Mouse (Mus musculus) heart, postnatal 36 days (tissue): ENCODE results near the gene Itga9. TPM values are rescaled to one million over a fixed set of nuclear protein-coding genes. Genes with fewer than 3 reads are reported as not detected.
A peak's percentile ranks its signal among the peaks of the same experiment; 100 is the strongest.

Experiments used
- DNase-seq, 2 experiments: peaks; one replicate each; pipeline ENCODE4 v3.0.0; 2021 to 2022
- intact Hi-C: fragments of 180-260 bp; cut with DNase I; formaldehyde crosslinking; loops from one replicate; pipeline ENCODE4 v1.15.1; 2025
- total RNA-seq, 2 experiments: library from RNA; stranded (reverse); gene quantifications; 2 replicates each; pipeline ENCODE4 v1.2.3; 2021

Gene Itga9
- total RNA-seq, 2 experiments from 2014 or later, result 49.5 to 60.2 TPM

- intact Hi-C loops, result no loop called here
- DNase-seq, result no peak
These were observed 284.6 kb downstream of the Itga9 start for GRCm38 (mm10) chr9:118891068-118891467.

DNA sequence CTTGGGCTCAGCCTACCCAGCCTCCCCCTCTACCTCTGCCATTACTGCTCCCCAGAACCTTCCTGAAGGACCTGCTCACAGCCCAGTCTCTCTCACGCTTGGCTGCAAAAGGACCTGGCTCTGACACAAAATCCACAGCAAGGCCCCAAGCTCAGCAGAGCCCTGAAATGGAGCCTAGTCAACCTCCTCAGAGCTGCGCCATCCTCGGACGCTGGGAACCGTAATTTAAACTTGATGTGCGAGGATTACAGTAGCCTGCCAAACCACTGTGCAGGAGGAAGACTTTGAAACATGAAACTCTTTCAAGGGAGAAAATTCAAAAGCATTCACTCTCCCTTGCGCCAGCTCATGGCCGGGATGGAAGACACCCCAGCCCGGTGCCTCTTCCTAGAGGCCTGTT is 285.1 kb downstream of the Itga9 start:
- no peak for DNase-seq
- intact Hi-C loops, result no loop called here

GRCm38 (mm10) chr9:118895101-118895500 is 288.6 kb downstream of the Itga9 start:
- intact Hi-C loops, result no loop called here
- DNase-seq, result no peak

DNA sequence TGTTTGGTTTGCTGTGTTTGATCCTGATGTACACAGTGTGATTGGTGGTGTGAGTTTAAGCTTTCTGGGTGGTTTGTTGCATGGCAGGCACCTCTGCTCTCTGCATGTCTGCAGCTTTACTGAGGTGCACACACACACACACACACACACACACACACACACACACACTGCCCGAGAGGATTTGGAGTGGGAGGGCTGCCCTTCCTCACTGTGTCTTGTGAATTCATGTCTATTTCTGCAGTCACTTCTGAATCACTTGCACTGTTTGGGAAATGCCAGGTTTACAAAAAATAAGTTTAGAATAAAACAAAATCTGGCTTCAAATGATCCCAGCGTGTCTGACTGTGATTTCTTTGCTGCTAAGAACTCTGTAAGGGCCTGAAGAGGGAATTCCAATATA is 294.2 kb downstream of the Itga9 start:
- DNase-seq, result no peak
- intact Hi-C loops, result no loop called here

DNA sequence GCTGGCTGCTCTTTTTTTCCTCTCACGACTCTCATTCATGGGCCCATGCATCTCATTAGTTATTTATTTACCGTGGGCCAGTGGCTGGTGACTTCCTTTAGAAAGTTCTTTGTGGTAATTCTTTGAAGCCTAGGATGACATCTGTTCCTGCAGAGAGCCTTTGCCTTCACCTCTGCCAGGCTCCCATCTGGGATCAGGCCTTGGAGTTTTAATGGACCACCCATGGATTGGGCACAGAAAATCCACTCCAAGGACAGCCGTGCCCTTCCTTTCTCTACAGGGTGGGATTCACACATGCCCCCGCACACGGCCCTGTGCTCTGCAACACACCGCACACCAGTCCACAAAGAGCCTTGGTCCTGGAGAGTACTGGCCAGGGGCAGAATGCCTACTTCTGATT is 295.4 kb downstream of the Itga9 start:
- intact Hi-C loops, result no loop called here
- DNase-seq, result no peak

- DNase-seq, result peak; percentile 82 to 85
- intact Hi-C loops, result loop anchor here (1.0 kb wide), 2 partner anchors 302 to 319 kb away; partner anchors contain the start of gene Itga9
These were observed 301.6 kb downstream of the Itga9 start for GRCm38 (mm10) chr9:118907934-118908620.

DNA sequence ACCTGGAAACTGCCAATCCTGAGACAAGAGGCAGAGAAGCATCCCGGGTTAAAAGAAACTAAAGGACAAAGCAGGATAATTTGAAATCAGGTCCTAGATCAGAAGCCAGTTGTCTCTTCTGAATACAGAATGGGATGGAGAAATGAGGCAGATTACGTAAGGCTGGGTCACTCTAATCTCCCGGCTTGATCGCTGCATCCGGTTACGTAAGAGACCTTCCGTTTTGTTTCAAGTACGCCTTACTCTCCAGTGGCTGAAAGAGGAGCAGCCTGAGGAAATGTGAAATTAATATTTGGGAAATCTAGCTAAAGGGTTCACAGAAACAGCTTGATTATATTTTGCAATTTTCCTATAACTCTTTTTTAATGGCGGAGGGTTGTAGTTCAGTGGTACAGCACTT is 306.6 kb downstream of the Itga9 start:
- DNase-seq, result no peak
- intact Hi-C loops, result loop anchor here (10.0 kb wide), 1 partner anchor 982 kb away; the partner anchor contains the start of gene Wdr48

DNA sequence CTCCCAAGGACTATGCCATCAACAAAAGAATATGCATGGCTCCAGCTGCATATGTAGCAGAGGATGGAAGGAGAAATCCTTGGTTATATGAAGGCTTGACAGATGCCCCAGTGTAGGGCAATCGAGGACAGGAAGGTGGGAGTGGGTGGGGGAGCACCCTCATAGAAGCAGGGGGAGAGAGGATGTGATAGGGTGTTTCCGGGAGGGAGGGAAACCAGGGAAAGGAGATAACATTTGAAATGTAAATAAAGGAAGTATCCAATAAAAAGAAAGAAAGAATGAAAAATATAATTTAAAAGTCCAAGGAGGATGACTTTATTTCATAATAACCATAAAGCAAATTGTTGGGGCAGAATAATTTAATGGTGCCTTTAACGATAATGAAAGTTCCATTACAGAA is 307.1 kb downstream of the Itga9 start:
- DNase-seq, result no peak
- intact Hi-C loops, result loop anchor here (10.0 kb wide), 1 partner anchor 981 kb away; the partner anchor contains the start of gene Wdr48

DNA sequence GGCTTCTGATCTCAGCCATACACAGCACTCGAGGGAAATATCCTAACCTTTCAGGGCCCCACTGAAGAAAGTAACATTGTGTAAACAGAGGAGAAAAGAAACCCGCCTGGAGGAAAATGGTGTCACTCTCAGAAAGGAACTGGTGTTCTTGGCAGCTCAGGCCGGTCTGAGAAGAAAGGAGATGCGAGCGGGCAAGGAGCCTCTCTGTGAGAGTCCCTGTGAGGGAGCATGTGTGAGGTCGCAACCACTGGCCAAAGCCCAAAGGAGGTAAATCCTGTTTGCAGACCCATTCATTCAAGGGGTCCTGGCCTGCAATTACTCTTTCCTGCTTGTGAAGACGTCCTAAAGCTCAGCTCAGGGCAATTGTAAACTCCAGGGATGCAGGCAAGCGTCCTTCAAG is 308.1 kb downstream of the Itga9 start:
- intact Hi-C loops, result loop anchor here (10.0 kb wide), 1 partner anchor 980 kb away; the partner anchor contains the start of gene Wdr48
- no peak for DNase-seq

DNA sequence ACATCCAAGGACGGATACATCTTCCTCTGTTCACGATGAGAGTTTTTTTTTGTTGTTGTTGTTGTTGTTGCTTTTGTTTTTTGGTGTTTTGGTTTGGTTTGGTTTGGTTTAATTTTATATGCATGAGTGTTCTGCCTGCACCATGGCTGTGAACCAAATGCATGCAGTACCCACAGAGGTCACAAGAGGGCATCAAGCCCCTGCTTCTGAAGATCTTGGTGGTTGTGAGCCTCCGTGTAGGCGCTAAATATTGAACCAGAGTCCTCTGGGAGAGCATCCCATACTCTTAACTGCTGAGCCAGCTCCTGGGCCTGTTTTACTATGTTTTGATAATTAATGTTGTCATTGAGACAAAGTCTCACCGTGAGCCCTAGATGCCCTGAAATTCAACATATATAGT is 308.8 kb downstream of the Itga9 start:
- intact Hi-C loops, result loop anchor here (10.0 kb wide), 1 partner anchor 980 kb away; the partner anchor contains the start of gene Wdr48
- DNase-seq, result no peak

- no peak for DNase-seq
- intact Hi-C loops, result loop anchor here (1.0 to 10.0 kb wide), 4 partner anchors 110 to 975 kb away; partner anchors contain the start of genes Myd88 and Wdr48
These were observed 313.2 kb downstream of the Itga9 start for GRCm38 (mm10) chr9:118919672-118920186.

DNA sequence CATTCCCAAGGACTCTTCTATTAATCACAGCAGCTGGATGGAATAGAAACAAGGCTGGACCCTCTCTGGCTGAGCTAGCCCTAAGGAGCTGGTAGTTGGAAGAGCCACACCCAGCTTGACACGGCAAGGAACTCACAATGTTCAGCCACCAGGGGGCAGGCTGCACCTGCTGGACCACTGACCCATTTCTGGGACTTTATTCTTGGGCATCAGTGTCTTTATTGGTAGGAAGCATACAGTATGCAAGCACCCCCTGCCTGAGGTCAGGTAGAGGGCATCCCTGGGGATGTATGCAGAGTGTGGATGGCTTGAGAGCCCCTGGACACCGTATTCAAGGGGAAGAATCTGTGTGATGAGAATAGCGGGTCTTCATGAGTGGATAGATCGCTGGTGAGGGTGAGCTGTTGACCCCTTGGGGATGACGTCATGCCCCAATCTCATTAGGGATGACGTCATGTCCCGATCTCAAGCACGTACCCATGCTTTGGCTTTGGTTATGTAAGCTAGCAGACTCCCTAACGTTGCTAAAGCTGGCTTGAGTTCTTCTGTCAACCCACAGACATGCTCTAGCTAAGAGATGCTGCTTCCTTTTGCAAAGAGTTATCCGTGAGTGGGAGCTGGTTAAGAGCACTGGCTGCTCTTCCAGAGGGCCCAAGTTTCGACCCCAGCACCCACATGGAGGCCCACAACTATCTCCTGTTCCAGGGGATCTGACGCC is 314.5 kb downstream of the Itga9 start:
- peak; percentile 85 to 89 for DNase-seq
- intact Hi-C loops, result loop anchor here (1.0 to 10.0 kb wide), 3 partner anchors 108 to 424 kb away; partner anchors contain the start of gene Myd88

GRCm38 (mm10) chr9:118921926-118922325 is 315.4 kb downstream of the Itga9 start:
- DNase-seq, result no peak
- intact Hi-C loops, result loop anchor here (10.0 kb wide), 1 partner anchor 423 kb away; the partner anchor contains the start of gene Myd88

DNA sequence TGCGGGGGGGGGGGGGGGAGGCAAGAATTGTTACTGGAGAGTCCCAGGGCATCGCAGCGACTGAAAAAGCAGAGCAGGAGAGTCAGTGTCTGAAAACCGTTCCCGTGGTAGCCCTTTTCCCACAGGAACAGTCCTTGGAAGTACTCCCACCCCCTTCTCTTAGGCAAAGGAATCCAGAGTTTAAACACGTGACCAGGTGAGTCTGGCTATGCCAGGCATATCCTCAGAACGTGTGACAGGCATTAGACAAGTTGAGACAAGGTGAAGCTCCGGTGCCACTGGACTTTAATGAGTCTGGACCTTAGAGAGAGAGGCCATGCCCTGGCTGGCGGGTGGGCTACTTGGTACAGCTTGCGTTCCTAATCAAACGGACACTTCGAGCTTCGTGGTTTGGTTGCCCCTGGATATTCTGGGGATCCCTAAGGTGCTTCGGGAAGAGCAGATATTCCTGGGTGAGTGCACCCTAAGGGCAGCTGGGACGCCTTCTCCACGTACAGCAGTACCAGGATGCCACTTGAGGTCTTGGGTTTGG is 318.1 kb downstream of the Itga9 start:
- DNase-seq, result no peak
- intact Hi-C loops, result loop anchor here (5.0 to 10.0 kb wide), 2 partner anchors 58 to 420 kb away; partner anchors contain the start of gene Myd88

DNA sequence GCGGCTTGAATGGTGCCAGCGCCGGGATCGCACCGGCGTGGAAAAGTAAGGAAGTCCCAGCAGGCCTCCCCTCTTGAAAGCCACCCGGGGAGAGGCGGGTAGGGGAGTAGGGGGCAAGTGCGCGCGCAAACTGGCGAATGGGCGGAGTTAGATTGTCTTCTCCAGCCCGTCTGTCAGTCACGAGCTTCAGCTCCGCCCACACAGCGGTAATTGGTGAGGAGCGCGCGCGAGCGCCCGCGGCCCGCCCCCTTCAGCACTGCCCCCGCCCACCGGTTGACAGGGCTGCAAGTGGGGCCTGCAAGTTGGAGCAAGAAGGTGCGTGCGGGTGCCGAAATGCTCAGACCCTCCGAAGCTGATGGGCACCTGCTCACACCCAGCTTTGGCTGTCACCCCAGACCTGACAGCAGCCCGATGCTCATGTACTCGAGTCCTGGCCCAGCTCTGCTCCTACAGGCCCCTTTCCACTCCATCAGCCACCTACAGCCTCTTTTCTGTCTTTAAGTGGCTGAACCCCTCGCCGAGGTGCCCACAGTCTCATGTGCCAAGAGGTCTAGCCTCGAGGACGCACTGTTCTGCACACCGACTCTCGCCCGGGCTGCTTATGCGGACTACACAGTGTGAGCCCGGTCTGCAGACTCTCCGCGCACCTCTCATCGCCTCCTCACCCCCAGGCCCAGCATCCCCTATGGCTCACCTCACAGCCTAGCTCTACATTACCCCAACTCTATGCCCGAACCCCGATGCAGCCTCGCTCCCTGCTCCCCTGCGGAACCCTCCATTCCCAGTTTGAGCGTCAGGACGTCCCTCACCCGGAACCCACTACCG is 319.0 kb downstream of the Itga9 start:
- DNase-seq, result peak; percentile 94 to 95
- intact Hi-C loops, result loop anchor here (5.0 to 10.0 kb wide), 2 partner anchors 57 to 419 kb away; partner anchors contain the start of gene Myd88

DNA sequence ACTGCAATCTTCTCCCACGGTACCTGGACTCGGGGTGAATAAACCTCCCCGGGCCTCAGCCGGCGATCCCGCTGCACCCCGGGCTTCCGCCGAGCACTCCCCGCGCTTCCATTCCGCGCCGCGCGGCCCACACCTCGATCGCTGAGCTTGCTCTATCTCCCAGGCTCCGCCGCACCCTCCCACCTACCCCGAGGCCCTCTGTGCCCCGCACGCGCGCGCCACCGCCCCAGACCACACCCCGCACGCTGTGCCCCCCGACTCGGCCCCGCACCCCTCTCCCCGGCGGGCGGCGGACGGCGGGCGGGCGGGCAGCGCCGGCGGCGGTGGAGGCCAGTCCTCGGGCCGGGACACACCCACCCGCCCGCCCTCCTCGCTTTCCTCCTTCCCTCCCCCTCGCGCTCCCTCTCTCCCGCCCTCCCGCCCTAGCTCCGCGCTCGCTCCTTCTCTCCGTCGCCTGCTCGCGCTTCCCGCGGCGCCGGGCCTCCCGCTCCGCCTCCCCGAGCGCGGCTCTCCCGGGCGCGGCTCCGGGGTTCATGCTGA is 319.7 kb downstream of the Itga9 start, which contains the start of gene Ctdspl:
Ctdspl (plus strand) TSS at position 343 of the 540 bp plus-strand sequence.
- peak; percentile 53 to 73 for DNase-seq
- intact Hi-C loops, result loop anchor here (5.0 to 10.0 kb wide), 2 partner anchors 56 to 419 kb away; partner anchors contain the start of gene Myd88

DNA sequence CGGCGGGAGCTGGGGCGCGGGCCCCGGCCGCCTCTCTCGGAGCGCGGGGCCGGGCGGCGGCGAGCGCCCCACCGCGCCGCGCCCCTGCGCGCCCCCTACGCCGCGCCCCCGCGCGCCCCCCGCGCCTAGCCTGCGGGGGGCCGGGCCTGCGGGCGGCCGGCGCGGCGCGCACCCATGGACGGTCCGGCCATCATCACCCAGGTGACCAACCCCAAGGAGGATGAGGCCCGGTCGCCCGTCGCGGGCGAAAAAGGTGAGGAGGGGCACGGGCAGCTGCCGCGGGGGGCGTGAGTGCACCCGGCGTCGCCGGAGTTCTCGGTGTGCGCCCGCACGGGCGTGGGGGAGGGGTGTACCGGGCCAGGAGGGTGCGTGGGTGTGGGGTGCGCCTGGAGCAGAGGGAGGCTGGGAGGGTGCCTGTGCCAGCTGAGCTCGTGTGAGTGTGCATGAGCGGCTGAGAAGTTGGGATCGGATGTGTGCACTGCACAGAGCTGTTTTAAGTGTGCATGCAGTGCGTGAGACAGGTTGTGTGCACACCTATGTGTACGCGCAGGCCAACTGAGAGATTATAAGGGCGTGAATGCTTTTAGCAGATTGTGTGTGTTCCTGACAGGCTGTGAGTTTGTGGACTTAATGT is 320.3 kb downstream of the Itga9 start:
- peak; percentile 44 to 53 for DNase-seq
- intact Hi-C loops, result loop anchor here (5.0 to 10.0 kb wide), 2 partner anchors 55 to 418 kb away; partner anchors contain the start of gene Myd88

DNA sequence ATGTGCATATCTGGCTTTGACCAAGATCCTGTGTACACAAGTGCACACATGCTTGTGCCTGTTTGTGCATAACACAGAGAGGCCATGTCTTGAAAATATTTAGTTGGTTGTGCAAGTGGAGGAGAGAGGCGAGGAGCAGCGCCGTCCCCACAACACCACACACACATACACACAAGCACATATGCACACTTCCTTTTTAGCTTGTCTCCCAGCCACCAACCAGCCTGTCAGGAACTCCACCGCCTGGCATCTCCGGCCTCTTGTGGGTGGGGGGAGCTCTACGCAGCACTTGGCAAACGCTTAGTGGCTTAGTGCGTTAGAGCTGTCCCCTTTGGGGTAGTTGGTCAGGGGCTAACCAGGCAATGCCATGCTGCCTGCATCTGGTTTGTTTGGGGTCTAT is 321.0 kb downstream of the Itga9 start:
- intact Hi-C loops, result loop anchor here (5.0 to 10.0 kb wide), 2 partner anchors 55 to 417 kb away; partner anchors contain the start of gene Myd88
- no peak for DNase-seq

DNA sequence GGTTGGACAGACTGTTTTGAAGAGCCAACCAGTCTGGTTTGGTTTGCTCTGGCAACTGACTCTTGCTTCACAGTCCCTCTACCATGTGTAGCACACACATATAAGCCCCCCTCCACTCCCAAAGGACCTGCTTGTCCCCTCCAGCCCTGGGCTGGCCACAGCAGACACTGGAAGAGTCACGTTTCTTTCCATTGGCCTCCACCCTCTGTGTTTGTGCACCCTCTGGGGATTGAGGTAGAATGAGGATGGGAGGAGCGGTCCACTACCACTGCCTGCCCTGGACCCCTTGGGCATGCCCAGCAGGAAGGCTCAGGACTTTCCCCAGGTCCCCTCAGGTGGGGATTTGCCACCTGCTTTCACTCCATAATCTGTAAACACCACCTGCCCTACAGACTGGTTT is 321.5 kb downstream of the Itga9 start:
- intact Hi-C loops, result loop anchor here (5.0 to 10.0 kb wide), 2 partner anchors 54 to 417 kb away; partner anchors contain the start of gene Myd88
- no peak for DNase-seq
